Mouse (Mus musculus) embryo, embryonic 9.5 days (tissue): ENCODE results near the gene Zfp3.

Source experiments
- DNase-seq: peaks from one replicate; pipeline ENCODE4 v3.0.0-alpha.2; 2017; ENCODE audit errors: extremely low spot score

Gene Zfp3

DNA sequence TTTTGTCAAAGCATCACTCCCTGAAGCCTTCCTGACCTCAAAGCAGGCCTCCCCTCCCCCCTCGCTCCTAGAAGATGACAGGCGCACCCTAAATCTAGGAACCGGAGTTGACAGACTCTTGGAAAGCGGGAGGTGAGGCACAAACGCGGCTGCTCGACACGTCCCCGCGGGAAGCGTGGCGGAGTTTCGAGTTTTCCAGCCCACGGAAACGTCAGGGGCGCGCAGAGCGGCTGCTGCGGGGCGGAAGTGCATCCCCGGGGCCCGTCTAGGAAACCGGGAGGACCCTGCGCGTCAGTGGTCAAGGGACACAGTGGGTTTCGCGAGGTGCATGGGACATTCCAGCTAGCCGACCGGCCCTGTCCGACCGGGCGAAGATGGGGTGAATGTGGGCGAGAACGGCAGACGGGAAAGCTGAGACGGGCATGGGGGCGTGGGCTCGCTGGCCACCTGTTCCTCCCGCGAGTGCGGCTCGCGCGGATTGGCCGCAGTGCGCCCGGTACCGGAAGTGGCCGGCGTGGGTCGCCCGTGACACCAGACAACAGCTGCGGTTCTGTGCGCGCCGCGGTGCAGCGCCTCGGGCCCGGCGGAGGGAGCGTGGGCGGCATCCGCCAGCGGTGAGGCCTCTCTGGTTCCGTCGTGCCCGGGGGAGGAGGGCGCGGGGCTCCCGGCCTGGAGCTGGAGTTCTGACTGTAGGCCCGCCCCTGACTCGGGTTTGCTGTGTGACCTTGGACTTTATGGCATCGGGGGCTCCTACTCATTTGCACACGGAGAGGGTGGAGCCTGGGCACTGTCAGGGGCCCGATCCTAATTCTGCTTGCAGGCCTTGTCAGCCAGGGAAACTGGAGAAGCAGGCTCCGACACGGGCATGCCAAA, at the start of gene Zfp3:
Gene Zfp3, plus strand, starts transcription at position 274 of the 873 bp plus-strand sequence.
- peak; percentile 77 for DNase-seq

DNA sequence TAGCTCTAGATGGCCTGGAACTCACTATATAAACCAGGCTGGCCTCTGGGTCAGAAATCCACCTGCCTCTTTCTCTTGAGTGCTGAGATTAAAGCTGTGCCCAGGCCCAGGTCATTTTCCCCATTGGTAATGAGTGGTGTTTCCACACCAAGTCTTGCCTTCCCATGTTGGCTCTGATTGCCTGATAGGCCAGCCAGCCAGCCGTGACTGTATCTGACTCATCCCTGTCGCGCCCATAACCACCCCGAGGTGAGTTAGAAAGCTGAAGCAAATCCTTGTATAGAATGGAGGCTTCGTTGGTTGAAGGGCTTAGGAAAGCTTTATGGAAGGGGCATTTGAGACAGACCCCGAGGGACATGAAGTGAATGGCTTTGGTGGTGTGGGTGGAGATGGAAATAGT, 48.2 kb upstream of the Zfp3 start:
- no peak for DNase-seq

DNA sequence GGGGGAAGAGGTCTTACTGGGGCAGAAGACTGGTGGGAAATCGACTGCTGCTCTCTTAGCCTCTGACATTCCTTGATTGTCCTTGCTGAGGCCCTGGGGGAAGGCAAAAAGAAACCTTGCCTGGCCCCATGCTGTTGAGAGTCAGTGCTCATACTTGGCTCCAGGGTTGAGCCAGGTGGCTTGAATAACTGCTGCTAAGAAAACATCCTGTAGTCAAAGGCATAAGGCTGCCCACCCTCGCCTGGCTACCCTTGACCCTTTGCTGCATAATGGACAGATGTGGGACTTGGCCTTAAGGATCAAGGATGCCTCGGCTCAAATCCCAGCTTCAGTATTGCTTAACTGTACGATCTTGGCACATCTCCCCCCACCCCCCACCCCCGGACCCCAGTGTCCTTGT, 45.5 kb upstream of the Zfp3 start:
- DNase-seq, result no peak

DNA sequence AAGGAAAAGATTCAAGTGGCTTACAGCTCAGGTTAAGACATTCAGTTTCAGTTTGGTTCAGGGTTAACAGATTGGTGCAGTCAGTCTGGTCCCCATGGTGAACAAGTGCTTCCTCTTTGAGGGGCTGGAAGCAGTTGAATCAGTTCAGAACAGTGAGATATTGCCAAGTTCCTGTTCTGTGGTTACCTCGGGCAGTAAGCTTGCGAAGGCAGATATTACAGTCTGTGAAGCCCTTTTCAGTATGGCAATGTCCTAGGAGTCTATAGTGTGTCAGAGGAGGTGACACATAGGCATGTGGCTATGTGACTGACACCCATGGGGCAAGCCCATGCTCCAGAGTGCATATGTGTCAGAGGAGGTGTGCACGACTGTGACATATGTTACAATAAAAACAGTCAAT, 43.4 kb upstream of the Zfp3 start:
- DNase-seq, result no peak

DNA sequence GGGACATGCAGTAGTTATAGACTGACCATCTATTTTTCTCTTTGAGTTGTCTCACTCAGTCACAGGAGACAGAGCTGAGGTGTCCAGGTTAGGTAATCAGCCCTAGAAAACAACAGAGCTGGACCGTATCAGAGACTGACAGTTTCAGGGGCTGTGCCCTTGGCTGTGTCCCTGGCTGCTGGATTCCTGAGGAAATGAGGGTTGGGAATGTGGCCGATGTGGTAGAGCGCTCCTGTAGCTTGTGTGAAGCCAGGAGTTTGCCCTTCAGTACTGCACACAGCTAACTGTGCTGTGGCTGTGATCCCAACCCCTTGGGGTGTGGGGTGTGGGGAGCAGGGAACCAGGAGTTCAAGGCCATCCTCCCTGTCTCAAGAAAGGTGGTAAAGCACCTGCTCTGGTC, 42.9 kb upstream of the Zfp3 start:
- DNase-seq, result no peak

DNA sequence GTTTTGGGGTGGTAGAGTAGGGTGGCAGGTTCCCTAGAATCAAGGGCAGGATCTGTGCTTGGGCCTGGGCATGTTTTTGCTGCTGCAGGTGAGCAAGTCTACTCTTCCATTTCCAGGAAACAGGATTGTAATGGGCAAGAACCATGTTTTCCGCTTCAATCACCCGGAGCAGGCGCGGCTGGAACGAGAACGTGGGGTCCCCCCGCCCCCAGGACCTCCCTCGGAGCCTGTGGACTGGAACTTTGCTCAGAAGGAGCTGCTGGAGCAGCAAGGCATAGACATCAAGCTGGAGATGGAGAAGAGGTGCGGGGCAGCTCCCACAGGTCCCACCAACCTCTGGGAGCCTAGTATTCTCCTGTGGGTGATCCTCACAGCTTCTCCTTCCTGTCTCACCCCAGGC, 39.3 kb upstream of the Zfp3 start:
- no peak for DNase-seq

DNA sequence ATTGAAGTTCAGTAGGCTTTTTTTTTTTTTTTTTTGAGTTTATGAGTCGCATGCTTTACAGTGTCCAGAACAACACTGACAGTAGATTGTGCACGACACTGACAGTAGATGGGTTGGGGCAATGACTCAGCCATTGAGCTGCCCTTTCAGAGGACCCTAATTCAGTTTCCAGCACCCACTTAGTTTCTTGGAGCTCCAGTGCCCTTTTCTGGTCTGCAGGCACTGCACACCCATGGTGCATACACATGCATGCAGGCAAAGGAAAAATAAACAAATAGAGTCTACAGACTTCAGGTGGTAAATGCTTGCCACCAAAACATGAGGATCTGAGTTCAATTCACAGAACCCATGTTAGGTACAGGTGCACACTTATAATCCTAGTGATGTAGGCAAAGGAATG, 37.4 kb upstream of the Zfp3 start:
- DNase-seq, result no peak

DNA sequence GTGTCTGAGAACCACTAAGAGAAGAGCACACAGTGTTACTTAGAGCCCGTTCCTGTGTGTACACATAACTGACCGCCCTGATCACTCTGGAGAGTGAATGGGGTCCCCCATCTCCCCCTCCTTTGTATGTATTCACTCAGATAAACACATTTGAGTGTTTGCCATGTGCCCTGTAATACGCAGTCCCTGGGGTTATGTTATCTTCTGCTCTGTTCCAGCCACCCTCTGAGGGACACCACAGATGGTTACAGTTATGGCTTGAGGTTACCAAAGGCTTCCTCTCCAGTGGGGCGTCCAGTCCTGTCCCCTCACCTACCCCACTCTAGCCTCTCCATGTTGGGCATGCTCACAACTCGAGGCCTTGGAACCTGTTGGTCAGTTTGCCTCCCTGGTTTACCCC, 36.6 kb upstream of the Zfp3 start:
- DNase-seq, result no peak

DNA sequence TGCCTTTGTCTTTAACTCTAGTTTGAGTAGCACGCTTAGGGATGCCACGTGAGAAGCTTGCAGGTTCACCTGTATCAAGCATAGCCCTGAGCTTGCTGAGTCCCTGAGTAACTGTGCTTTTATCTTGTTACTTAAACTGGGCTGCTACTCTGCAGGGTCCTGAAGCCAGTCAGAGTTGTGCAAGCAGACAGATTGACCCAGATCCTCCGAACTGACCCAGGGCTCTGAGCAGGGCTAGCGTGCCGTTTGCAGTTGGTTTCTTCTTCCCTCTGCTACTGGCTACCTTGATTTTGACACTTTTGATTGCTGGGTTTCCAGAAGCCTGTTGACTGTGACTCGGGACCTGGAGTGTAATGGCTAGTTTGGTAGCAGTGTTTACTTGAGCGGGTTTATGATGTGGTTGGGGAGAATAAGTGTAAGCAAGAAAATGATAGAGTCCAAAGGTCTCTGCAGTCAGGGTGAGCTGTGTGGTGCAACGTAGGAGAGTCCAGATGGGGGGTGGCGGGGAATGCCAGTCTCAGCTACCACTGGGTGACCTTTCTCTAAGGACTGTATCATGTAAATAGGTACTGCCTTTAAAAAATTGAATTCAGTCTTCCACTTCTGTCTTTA, 33.5 kb upstream of the Zfp3 start:
- no peak for DNase-seq

DNA sequence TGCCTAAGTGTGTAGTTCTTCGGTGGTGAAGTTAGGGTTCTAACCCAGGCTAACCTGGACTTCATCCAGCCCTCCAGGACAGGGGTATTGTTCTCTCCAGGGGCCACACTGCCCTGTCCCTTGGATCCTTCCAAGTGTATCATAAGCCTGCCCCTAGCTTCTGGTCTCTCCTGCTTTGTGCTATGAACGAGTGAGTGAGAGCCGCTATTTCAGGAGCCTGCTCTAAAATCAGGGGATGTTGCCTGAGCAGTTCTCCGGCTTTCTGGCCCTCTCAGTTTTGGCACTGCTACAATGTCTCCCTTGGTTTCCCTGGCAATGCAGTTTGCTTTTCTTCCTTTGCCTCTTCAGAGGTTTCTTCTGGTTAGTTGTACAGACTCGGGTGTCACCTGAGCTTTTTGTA, 32.8 kb upstream of the Zfp3 start:
- no peak for DNase-seq

DNA sequence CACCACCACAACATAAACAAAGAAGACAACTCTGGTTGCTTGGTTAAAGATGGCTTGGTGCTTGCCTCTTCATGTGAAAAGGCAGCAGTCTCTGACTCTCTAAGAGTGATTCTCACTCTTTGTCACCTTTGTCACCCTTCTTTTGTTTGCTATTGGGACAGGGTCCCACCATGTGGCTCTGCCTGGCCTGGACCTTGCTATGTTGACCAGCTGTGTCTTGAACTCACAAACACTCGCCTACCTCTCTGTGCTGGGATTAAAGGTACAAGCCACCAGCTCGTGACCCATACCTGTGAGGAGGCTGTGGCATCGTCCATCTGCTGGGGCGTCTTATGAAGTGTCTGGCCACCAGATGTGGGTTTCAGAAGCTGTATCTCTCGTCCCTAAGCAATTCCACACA, 30.8 kb upstream of the Zfp3 start:
- DNase-seq, result no peak

DNA sequence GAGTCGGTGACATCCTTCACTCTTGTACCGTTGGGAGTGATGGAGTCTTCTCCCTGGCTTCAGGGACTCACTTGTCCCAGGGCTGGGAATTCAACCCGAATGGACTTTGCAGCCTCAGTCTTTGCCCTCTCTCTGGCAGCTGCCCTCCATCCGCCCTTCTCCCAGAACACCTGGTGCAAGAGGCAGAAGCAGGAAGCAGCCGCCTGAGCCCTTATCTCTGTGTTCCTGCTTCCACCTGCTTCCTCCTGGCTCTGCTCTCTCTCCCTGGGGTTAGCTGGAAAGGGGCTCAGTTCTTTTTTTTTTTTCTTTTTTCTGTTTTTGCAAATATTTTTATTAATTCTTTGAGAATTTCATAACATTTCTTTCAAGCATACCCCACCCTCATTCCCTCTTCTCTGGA, 26.3 kb upstream of the Zfp3 start:
- no peak for DNase-seq

DNA sequence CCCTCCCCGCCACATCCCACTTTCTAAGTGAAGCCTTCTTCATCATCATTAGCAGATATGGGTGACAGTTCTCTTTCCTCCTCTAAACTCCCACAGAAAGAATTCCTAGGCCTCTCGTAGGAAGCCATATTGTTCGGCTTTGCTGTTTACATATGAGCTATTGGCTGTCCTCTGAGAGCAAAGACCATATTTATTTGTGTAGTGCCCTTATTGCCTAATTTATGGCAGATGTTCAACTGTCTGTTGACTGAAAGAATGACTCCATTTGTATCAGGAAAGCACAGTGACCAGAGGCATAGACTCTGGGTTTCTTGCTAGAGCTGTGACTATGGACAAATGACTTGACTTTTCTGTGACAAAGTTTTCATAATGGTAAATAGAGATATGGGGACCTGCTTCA, 22.4 kb upstream of the Zfp3 start:
- DNase-seq, result no peak

DNA sequence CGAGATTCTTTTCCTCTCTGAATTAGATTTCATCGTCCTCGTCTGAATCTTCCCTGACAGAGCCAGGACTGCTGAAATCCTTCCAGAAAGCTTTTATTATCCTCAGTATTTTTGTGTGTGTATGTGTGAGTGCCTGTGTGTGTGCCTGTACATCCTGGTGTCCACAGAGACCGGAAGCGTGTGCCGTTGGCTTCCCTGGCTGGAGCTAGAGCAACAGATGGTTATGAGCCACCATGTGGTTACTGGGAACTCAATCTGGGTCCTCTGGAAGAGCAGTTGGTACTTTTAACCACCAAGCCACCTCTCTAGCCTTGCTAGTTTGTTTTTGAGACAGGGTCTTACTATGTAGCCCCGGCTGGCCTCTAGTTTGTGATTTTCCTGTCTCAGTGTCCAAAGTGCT, 21.9 kb upstream of the Zfp3 start:
- DNase-seq, result no peak

DNA sequence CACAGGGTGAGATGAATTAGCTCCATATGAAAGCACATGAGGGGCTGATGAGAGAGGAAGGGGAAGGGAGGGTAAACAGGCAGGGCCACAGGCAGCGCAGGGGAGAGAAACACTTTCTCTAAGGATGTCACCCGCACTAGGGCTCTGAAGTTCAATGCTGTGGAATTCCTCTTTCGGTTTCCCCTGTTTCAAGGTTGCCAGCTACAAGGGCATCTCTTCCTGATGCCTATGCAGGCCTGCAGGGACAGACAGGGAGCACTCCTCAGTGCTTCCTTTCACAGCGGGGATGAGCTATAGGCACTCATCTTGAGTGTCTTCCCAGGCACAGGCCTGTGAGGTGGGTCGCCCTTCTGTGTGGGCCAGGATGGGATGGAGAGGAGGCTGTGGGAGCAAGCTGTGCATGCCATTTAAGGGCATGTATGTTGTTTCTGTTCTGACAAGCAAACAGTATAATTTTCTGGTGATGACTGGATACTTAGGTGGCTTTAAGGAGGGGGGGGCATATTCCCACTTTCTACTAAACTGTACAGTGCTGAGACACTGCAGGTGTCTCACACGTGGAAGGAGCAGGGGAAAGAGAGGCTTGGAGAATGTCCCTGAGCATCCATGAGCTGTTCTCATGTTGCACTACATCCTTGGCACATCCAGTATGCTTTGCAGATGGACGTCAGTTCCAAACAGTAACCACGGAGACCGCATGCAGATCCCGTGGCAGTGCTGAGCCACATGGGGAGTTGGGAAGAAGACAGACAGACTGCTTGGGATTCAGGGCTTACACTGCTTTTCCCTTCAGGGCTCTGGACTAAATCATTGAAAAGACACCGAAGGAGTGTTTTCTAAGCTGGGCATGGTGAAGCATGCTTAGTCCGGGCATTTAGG, 21.2 kb upstream of the Zfp3 start:
- no peak for DNase-seq

DNA sequence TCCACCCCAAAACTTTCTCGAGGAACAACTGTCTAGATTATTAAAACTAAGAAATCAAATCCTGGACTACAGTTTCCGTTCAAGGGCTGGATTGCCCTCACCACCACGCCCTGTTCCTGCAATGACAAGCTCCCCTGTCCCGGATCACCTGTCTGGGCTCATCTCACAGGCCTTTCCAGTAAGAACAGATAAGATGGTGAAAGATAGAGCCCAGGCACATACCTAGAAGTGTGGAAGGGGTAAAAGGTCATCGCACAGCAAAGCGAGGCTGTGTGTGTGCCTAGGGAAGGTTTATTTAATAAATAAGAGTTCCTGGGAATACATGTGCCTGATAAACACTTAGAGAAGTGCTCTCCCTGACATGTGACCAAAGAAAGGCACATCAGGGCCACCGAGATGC, 18.4 kb upstream of the Zfp3 start:
- DNase-seq, result no peak

DNA sequence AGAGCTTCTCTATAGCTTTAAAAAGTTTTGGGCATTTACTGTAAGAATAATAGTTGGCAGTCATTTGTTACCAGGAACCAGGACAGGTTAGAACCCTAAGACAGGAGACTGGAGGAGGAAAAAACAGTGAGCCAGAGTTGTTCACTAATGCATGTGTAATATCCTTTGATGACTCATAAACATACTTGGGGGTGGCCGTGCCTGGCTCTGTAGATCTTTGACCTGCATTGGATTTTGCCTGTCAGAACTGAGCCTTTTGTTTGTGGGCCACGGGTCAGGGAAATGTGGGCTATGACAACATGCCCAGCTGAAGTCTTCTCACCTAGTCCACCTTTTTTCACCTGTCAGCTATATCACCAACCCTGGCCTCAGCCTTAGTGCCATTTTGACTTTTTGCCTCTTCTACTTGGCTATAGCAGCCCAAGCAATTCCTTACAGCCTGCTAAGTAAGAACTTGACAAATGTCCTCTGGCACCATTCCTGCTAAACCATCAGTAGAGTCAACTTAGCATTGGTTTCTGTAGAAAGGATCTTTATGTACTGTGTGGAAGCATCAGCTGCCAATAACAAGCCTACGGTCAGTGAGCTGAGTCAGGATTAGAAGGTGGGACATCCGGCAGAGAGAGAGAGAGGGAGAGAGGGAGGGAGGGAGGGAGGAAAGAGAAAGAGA, 16.0 kb upstream of the Zfp3 start:
- DNase-seq, result no peak

DNA sequence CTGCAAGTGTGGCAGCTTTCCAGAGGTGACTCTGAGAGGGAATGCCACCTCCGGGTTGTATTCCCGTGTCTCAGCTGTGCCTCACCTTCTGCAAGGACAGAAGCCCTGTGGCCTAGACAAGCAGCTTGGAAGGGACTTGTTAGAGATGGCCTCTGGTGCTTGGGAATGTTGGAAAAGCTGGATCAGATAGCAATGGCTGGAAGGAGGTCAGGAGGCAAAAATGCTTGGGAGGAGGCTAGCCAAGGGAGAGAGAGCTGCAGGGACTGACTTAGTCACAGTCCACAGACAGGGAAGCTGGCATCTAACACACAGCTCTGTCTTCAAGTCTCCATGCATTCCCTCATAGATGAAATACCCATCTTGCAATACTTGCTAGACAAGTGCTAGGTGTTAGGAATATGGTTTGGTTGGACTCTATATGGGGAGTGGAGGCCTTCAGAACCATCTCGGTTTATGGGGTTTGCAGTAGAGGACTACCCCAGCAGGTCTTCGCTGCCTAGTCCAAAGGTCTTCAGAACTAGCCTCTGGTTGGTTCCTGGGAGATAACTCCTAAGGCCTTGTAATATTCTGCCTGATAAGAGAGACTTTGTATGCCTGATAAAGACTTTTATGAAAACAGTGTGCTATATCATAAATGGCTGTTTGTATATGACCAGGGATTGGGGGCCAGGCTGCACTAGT, 11.5 kb upstream of the Zfp3 start:
- DNase-seq, result no peak

DNA sequence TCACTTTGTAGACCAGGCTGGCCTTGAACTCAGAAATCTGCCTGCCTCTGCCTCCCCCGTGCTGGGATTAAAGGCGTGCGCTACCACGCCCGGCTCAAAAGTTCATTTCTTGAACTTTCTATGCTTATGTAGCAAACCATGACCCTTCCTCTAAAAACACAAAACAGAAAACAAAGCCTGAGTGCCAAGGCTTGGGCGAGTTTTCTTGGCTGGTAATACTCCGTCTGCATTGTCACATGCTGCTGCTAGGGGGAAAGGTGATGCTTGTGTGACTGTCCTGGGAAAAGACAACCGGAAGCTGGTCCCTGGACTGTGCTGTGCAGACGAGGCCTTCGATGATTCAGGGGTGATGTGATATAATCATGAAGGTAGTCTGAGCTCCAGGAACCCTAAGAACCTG, 10.9 kb upstream of the Zfp3 start:
- no peak for DNase-seq

DNA sequence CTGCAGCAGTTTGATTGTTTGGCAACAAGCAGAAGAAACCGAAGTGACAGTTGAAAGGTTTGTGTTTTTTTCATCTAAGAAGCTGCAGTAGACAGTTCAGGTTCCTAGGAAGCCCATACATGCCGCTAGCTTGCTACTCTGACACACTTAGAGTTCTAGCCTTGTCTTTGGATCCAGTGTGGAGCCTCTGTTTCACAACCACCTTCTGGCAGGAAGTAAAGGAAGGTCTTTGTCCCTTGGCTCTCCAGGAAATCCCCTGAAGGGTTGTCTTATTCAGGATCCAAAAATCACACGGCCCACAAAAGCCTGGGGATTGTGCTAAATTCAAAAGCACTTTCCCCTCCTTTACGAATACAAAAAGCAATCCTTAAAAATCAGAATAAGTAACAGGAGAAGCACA, 9.5 kb upstream of the Zfp3 start:
- DNase-seq, result no peak

DNA sequence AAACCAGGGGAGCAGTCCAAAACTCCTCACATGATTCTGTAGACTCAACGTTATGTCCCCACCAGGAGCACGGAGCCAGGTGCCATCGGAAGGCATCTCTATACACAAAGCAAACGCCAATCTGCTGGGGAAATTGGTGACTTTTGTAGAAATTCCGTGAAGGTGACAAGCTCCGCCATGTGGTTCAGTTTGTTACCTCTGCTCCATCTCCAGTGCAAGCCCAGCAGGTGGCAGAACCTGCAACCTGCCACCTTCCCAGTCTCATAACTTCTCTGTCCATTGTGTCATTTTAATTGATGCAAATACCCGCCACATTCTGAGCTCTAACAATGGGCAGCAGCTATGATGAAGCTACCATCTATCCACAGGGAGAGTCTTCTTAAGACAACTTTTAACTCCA, 9.1 kb upstream of the Zfp3 start:
- DNase-seq, result no peak

DNA sequence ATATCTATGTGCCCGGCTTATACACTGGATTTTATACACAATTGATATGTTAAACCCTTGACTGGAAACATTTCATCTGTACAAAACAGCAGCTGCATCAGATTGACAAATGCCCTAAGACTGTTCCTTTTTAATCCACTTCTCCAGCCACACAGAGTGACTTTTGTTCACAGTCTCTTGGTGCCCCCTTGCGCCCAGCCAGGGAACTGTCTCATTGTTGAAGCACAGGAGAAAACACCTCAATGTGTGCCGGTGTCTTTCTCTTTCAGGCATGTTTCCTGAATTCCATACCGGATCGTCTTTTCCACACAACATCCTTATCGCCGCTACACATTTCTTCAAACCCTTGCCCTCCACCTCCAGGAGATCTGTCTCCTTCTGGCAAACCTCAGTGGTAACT, 8.4 kb upstream of the Zfp3 start:
- DNase-seq, result peak; percentile 81
